Mouse (Mus musculus) ovary, postnatal 14 days (tissue): Measurements from ENCODE around the gene Ddr2.
A peak's percentile ranks its signal among the peaks of the same experiment; 100 is the strongest.

Experiments used
- DNase-seq: peaks from one replicate; pipeline ENCODE4 v3.0.0; 2022; ENCODE audit warnings: low spot score

Ddr2 gene

GRCm38 (mm10) chr1:170110516-170111332 lies at the start of gene Ddr2:
Ddr2 (minus strand) TSS chr1:170110762.
- peak; percentile 66 for DNase-seq

GRCm38 (mm10) chr1:170159707-170160106 lies 49.1 kb upstream of the Ddr2 start:
- DNase-seq, result no peak

DNA sequence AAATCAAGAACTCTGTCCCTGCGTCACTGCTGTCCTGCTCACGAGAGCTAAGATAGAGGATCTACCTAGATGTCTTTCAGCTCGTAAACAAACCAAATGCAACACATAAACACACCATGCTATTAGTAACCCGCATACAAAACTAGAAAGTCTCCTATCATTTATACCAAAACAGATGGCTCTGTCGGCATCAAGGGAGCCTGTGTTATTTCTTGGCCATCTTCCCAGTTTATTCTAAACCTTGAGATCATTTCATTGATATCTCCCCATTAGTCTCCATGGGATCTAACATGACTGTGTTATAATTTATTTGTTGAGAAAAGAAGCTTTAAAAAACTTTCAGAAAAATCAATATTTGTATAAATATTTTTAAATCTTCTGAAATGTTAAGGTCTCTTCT lies 45.2 kb upstream of the Ddr2 start:
- DNase-seq, result no peak

- DNase-seq, result no peak
Measured at GRCm38 (mm10) chr1:170155298-170155697, 44.7 kb upstream of the Ddr2 start.

DNA sequence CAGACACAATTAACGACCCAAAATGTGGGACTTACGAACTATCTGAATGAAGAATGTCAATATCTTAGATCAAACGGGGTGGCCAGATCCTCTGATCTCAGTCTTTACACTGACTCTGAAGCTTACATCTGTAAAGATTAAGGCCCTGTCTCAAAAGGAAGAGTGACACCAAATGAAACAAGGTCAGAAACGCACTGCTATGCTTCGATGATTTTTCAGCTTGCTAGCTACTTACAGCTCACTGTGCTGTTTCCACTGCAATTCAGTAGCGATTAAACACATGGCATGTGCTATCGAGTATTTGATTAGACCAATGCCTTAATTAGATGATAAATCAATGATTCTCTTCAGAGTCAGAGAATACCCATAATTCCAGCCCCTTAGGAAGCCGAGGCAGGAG lies 43.4 kb upstream of the Ddr2 start:
- DNase-seq, result no peak

- no peak for DNase-seq
Measured at GRCm38 (mm10) chr1:170152552-170152951, 42.0 kb upstream of the Ddr2 start.

GRCm38 (mm10) chr1:170150870-170151269 lies 40.3 kb upstream of the Ddr2 start:
- DNase-seq, result no peak

DNA sequence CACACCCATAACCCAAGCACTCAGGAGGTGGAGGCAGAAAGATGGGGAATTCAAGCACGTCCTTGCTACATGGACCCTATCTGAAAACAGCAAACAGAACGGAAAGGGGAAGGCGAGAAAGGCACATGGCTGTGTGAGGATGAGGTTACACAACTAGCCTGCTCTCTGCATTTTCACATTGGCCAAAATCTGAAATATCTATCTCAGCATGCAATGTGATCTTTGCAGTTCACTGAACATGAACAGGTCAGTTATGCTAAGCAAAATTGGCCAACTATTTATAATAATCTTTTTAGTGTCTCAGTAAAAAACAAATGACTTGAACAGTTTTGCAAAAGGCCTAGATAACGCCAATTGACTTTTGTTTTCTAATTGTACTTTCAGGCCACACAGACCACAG lies 39.2 kb upstream of the Ddr2 start:
- DNase-seq, result no peak

- no peak for DNase-seq
Measured at GRCm38 (mm10) chr1:170148536-170148935, 38.0 kb upstream of the Ddr2 start.

DNA sequence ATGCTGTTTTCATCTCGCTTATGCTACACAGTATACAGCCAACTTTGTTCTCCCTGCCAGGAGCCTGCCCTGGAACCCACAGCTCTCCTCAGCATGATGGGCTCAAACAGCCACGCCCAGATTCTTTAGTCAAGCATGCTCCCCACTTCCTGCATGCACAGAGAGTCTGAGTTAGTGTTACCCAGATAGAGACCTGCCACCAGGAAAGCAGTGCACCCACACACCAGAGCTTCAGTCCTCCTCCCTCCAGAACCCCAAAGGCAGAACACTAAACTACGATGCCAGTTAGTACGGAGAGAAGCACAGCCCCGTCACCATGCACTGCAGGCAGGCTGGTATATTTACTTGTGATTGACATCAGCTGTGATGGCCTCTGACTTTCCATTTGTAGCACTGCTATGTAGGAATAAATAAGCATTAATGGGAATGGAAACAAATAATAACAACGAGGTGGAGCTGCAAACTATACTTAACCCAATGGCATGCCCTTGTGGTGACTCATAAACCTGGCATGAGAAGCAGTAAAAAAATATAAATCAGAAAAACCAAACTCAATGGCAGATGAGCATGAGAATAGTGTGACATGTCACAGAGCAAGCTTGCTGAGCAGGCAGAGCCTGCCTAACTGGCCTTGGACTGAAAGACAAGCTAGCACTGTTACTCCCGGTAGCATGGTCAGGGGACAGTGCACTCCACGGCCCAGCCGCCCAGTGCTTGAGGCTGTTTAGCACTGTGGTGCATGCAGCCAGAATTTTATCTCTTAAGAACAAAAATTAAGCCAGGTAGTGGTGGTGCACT lies 37.3 kb upstream of the Ddr2 start:
- no peak for DNase-seq

GRCm38 (mm10) chr1:170145606-170146005 lies 35.0 kb upstream of the Ddr2 start:
- no peak for DNase-seq

- no peak for DNase-seq
Measured at GRCm38 (mm10) chr1:170142256-170142871, 31.8 kb upstream of the Ddr2 start.

DNA sequence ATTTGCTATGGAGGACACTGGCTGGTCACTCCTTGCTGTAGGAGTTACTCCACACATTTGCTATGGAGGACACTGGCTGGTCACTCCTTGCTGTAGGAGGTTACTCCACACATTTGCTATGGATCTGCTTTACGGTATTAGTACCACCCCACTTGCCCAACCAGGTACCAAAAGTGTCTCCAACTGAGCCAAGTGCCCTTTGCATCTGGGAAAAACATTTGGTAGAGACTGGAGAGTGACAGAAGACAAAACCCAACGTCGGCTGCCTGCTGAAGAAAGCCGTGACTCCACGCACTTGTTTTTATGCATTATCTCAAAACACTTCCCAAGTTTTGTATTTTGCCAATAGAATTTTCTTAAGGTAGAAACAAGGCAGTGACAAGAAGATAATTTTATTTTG lies 31.1 kb upstream of the Ddr2 start:
- no peak for DNase-seq

DNA sequence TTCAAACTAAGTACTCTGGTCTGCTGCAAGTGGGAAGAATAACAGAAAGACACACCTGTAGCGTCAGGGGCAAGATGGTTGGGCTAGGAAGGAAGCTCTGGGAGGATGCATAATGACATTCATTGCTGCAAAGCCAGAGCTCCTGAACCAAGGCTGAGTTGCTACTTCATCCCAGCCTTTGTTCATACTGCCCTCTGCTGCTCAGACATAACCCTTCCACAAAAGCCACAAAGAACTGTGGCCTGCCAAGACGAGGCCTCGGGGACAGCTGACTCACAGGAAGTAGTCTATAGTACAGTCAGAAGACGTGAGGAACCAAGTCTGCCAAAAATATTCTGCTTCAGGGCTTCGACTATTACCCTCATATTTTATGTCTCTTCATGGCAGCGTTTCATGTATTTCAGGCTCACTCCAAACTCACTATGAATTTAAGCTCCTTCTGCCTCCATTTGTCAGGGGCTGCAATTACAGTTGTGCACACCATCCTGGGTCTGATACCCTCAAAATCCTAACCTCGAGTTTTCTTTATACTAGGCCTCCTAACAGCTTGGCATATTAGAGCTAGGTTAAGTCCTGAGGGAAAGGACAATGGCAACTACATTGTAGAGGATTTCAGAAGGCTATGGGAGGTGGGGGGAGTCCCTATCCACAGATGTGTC lies 25.9 kb upstream of the Ddr2 start:
- peak; percentile 61 for DNase-seq

- DNase-seq, result no peak
Measured at GRCm38 (mm10) chr1:170134264-170134663, 23.7 kb upstream of the Ddr2 start.

DNA sequence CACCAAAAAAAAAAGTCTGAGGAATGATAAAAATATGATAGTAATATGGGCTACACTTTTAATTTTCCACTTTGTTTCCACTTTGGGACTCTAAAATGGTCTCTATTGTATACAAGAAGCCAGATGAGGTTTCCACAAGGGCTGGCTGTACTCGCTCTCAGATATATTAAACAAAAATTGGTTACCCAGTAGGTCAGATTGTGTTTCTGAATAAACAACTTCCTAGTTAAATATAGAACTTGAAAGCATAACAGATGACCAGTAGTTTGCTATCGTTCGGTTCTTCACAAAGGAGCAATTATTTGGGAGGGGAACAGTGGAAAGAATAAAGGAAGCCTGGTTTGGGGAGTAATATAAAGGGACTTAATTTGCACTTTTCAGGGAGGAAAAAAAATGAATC lies 20.4 kb upstream of the Ddr2 start:
- DNase-seq, result no peak

- no peak for DNase-seq
Measured at GRCm38 (mm10) chr1:170124644-170125043, 14.1 kb upstream of the Ddr2 start.

- no peak for DNase-seq
Measured at GRCm38 (mm10) chr1:170113616-170114015, 3.1 kb upstream of the Ddr2 start.

- no peak for DNase-seq
Measured at GRCm38 (mm10) chr1:170112261-170112660, 1.7 kb upstream of the Ddr2 start.

DNA sequence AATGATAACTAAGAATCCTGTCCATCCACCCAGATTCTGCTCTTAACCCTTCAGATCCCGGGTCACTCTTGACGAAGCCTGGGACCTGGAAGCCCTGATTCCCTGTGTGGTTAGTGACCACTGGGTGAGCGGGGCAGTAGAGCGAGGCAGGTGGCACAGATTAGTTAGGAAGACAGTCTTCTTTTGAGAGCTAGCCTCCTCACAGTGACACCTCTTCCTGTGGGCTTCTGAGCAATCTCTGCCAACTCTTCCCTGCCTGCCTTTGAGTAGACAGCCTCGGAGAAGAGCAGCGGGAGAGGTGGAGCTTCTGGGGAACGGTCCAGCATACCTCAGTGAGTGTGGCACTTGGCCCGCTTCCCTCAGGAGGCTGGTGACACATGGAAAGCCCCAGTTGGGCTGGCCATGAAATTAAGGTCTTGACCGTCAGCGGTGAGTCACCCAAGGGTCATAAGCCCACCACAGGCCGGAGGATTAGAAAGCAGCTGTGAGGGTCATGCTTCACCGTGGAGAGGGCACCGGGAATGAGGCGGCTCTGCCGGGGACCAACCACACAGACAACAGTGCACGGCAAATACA lies 1.2 kb upstream of the Ddr2 start:
- no peak for DNase-seq

DNA sequence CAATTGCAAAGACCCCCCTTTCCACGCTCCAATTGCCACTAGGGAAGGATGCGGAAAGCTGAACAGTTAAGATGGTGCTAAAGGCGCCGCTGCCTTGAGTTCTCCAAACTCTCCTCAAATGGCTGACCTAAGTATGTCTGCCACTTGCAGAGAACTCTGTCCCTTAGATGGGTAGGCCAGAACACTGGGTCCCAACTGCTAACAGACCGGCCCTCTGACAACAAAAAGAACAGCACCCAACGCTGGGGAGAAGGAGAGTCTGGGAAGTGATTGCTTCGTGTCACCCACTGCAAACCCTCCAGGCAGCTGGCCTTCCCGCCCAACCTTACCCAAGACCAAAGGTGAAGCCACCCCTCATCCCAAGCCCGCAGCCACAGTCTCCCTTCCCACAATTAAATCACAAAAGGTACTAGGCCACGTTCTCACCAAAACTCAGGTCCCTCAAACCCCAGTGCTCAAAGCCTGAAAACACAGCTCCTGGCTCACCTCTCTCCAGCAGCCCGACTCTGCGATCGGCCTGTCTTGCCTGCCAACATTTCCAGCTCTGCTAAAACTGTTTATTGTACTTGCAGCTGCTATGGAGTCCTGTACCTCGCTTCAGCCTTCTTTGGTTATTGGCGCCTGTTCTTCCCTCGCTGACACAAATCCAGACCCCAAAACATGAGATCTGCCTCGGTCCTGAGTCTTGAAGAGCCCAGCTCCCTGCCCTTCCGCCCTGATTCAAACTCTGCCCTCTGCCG lies 616 bp downstream of the Ddr2 start:
- DNase-seq, result peak; percentile 28
